Mouse (Mus musculus): Measurements from ENCODE around the gene Scgn.

Gene Scgn

GRCm38 (mm10) chr13:23938699-23939098 is 52.3 kb downstream of the Scgn start:
- DNase-seq (ENCODE audit: low read depth, low spot score): no peak

GRCm38 (mm10) chr13:23934211-23934520 is 56.8 kb downstream of the Scgn start, which contains the start of gene Hist1h2aa:
Gene Hist1h2aa (plus strand): TSS chr13:23934462.
- DNase-seq (ENCODE audit: low read depth, low spot score): no peak

GRCm38 (mm10) chr13:23933421-23934210 is 57.4 kb downstream of the Scgn start, which contains the start of gene Hist1h2ba:
Gene Hist1h2ba (minus strand): TSS chr13:23934156.
- no peak for DNase-seq (ENCODE audit: low read depth, low spot score)

- DNase-seq (ENCODE audit: low read depth, low spot score): no peak
Measured at GRCm38 (mm10) chr13:23930904-23931303, 60.1 kb downstream of the Scgn start.

GRCm38 (mm10) chr13:23930461-23930860 is 60.6 kb downstream of the Scgn start:
- no peak for DNase-seq (ENCODE audit: low read depth, low spot score)

GRCm38 (mm10) chr13:23928637-23929036 is 62.4 kb downstream of the Scgn start:
- no peak for DNase-seq (ENCODE audit: low read depth, low spot score)

- no peak for DNase-seq (ENCODE audit: low read depth, low spot score)
Measured at GRCm38 (mm10) chr13:23925792-23926191, 65.2 kb downstream of the Scgn start.

- no peak for DNase-seq (ENCODE audit: low read depth, low spot score)
Measured at GRCm38 (mm10) chr13:23917674-23918073, 73.3 kb downstream of the Scgn start.

- peak; percentile 50 for DNase-seq (ENCODE audit: low read depth, low spot score)
Measured at GRCm38 (mm10) chr13:23916132-23916531, 74.9 kb downstream of the Scgn start.

GRCm38 (mm10) chr13:23914376-23915167 is 76.4 kb downstream of the Scgn start, which contains the start of gene Slc17a4:
Gene Slc17a4 (minus strand): TSS chr13:23915009.
- no peak for DNase-seq (ENCODE audit: low read depth, low spot score)

GRCm38 (mm10) chr13:23913791-23914306 is 77.2 kb downstream of the Scgn start:
- DNase-seq (ENCODE audit: low read depth, low spot score): peak; percentile 18

- DNase-seq (ENCODE audit: low read depth, low spot score): no peak
Measured at GRCm38 (mm10) chr13:23911335-23911734, 79.7 kb downstream of the Scgn start.

GRCm38 (mm10) chr13:23910121-23910520 is 80.9 kb downstream of the Scgn start:
- no peak for DNase-seq (ENCODE audit: low read depth, low spot score)

- no peak for DNase-seq (ENCODE audit: low read depth, low spot score)
Measured at GRCm38 (mm10) chr13:23906906-23907305, 84.1 kb downstream of the Scgn start.
